Mouse (Mus musculus) liver (tissue): ENCODE results near the gene Nxpe4.
"Not testable (repeated sequence)": the region's sequence is repeated elsewhere in the genome, so short reads cannot be mapped to it uniquely, and the experiment has no call there.

ENCODE experiments used
- DNase-seq: peaks from one replicate; pipeline ENCODE4 v3.0.0-alpha.2; 2020; ENCODE audit warnings: mixed read lengths

Nxpe4 gene

GRCm38 (mm10) chr9:48161505-48162192, at the start of gene Nxpe4:
Nxpe4 (plus strand) TSS chr9:48162023.
- DNase-seq: peak; percentile 21

DNA sequence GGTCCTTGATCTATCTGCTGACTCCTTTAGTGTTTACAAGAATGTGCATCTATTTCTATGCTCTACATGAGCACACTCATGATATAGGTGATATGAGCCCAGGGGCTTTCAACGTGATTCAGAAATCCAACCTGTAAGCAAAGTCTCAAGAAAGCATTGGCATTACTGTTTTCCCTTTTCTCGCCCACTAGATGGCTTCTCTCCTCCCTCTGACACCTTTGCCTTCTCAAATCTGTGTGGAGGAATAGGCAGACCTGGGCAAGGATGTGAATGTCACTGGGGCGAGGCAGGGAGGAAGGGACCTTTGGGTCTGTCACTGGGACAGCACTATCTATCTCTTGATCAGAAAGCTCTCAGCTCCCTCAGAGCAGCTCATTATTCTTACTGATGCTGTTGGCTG, 35.0 kb upstream of the Nxpe4 start:
- DNase-seq: no peak

- DNase-seq: no peak
Measured at GRCm38 (mm10) chr9:48137507-48137906, 24.3 kb upstream of the Nxpe4 start.

DNA sequence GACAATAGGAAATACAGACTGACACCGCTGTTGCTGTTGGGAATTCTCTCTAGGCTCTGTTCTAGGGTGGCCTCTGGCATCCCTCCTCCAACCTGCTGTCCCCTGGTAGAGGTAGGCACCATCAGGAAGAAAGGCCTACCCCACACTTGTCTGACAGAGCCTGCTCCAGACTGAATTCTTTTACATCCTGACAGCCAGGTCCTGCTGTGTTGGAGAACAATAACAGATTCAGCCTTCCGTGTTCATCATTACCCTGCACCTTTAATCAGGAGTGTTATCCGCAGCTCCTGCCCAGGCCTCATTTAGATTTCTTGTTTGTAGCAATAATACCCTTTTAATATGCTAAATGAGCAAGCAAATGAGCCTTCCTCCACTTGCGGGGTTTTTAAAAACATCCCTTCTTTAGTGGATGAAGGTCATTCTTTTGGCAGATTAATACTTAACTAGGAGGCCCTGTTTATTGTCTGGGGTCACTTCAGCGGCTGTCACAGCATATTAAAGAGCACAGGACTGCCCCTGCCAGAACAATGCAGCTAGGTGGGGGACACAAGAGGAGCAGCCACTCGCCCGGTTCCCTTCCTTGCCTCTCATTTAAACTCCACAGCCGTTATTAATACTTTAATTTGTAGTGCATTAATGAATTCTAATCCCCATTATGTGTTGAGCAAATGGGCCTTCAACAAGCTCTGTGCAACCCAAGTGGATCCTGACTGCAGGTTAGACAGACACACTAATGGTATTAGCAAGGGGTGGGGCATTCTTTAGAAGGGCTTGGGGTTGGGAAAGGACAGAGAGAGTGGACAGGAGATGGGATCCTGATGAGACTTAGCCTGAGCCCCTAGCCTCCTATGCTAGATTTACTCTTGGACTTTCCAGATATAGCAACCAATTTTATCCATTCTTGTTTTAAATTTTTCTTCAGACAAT, 21.1 kb upstream of the Nxpe4 start:
- DNase-seq: no peak

GRCm38 (mm10) chr9:48142646-48143045, 19.2 kb upstream of the Nxpe4 start:
- DNase-seq: no peak

DNA sequence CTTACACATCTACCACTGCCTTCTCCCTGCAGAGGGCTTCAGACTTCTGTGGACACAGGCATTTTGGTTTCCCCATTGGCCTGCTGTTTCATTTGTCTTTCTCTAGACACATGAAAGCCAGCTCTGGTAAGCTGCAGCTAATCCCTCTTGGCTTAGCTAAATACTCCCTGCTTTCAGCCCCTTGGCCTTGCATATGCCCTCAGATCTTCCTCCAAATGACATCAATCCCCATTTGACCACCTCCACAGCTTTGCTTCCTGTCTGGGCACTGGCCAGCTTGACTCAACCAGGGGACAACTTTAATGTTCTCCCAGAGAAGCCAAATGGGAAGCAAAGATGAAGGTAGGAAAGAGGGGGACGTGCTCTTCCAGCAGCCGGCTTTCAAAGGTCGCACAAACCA, 15.1 kb upstream of the Nxpe4 start:
- no peak for DNase-seq

DNA sequence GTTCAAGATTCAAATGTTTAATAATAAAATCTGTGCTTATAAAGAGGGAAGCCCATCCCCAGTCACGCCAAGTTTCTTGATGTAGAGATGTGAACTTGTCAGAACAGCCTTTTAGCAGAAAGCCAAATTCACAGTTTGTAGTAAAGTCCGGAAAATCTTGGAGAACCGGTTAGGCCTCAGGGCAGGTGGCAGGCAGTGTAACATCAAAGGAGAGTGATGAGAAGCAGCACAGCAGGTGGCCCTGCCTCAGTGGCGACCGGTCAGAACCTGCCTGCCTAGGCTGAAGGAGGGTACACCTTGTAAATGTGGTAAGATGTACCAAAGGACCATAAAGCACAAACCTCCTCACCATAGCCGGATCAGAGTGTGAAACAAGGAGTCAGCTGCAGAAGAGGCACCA, 4.7 kb downstream of the Nxpe4 start:
- DNase-seq: not testable (repeated sequence)

DNA sequence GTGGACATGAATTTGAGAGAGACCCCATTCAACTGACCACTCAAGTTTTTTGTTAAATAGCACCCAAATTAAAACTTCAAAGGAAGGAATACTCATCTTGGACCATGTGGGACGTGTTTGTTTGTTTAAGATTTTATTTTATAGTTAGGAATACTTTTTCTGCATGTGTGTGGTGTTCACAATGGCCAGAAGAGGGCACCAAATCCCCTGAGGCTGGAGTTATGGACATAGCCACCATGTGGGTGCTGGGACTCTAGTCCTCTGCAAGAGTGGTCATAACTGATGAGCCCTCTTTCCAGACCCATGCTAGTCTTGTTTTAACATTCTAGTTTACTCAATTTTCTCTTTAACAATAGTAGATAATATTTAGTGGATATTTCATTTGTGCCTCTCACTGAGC, 14.9 kb downstream of the Nxpe4 start:
- no peak for DNase-seq

DNA sequence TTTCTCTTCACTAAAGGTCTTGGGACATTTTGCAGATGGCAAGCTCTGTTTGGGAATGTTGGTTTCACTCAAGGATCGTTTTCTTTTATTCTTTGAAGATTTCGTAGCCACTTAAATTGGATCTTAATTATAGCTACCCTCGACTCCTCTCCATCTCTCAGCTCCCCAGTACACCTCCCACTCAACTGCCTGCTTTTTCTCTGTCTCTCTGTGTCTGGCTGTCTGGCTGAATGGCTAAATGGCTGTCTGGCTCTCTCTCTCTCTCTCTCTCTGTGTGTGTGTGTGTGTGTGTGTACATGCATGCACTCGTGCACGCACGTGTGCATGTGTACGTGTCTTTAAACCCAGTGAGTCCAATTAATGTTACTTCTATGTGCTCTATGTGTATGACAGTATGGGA, 19.5 kb downstream of the Nxpe4 start:
- no peak for DNase-seq

DNA sequence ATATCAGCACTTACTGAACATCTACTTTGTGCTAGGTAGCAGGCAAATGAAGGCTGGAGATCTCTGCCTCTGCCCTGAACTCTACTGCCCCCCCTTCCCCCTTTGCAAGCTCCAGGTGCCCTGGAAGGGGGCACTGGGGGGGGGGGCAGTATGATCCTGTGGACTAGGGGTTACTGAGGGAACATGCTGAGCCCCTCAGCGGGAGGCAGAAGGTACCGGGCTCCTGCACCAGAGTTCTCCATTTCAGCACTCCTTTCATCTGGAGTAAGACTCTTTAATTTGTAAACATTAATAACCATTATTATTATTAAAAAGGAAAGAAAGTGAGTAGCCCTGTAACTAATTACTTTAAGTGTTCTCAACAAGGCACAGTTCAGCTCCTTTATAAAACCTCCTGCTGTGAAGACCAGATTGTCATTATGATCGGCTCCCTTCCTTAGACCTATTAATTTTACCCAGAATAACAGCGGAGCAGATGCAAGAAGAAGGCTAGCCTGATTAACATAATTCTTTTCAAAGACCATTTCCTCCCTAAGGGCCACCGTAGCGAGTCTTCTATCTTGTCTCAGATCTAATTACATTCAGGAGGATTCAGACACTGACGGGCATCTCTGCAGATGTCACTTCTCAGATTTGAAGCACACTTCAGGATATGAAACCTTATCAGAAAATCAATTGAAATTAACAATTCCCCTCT, 21.0 kb downstream of the Nxpe4 start:
- no peak for DNase-seq

- DNase-seq: no peak
Measured at GRCm38 (mm10) chr9:48184319-48184718, 22.5 kb downstream of the Nxpe4 start.

- no peak for DNase-seq
Measured at GRCm38 (mm10) chr9:48188854-48189253, 27.0 kb downstream of the Nxpe4 start.

DNA sequence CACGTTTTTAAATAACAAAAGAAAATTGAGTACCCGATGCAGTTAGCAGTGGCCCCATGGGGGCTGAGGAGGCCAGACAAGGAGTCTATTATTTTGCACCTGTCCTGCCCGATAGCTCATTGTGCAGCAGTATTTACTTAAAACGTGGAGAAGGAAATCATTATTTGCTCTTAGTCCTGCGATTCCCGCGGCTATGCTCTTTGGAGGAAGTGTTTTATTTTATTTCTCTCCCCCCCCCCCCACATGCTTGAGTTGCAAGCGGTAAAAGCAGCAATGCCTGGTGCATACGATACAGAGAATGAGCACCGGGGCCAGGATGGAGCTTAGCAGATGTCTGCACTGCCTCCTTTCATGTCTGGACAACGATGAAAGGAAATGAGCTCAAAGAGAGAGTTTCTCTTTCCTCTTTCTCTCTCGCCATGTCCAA, 35.6 kb downstream of the Nxpe4 start:
- DNase-seq: no peak

DNA sequence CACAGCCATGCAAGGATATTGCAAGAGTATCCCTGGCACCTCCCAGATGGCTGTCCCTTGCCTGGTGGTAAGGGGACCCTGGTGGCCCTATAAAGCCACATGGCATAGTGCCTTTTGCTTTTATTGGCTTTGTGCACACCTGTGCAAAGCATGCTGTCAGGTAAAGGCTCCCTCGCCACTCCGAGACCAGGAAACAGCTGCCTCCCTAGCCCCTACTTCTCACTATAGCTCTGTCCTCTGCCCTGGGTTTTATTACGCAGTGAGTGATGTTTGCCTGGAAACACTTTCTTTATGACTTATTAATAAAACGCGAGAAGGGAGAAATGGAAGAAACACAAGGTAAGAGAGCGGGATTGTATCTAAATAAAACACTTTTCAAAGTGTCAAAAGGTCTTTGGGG, 49.1 kb downstream of the Nxpe4 start:
- no peak for DNase-seq

- DNase-seq: no peak
Measured at GRCm38 (mm10) chr9:48211912-48212311, 50.1 kb downstream of the Nxpe4 start.

DNA sequence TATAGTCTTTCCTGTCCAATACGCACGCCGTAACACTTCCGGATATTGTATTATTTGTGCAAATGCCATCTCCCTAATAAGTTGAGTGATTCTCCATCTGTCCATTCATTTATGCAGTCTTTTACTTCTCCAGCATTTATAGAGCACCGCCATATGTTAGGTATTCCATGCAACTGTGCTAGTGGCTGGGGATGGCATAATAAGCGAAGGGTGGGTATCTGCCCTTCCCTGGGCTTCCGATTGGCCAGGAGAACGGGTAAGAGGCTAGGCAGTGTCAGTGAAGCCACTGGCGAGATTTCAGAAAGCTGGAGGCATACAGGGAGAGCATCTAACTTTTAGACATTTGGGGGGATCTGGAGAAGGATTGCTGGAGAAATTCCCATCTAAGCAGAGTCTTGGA, 52.9 kb downstream of the Nxpe4 start:
- no peak for DNase-seq

GRCm38 (mm10) chr9:48216091-48217001, 54.5 kb downstream of the Nxpe4 start:
- DNase-seq: no peak

DNA sequence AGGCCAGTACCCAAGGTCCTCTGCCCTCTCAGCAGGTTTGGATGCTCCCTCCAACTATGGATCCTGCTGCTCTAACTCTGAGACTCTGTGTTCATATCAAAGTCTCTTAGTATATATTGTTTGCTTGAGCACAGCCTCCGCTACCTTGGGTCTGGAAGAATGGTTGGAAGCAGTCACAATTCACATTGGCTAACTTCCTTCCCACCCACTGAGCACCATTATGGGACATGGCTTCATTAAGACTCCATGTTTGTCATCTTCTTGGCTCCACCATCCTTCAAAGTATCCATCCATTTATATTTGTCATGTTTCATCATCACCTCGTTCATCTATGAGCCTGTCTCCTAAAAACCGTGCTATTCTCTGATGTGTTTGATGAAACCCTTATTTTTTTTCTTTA, 68.9 kb downstream of the Nxpe4 start:
- no peak for DNase-seq

GRCm38 (mm10) chr9:48236455-48236854, 74.6 kb downstream of the Nxpe4 start:
- no peak for DNase-seq

GRCm38 (mm10) chr9:48238153-48238755, 76.4 kb downstream of the Nxpe4 start:
- peak; percentile 59 for DNase-seq

DNA sequence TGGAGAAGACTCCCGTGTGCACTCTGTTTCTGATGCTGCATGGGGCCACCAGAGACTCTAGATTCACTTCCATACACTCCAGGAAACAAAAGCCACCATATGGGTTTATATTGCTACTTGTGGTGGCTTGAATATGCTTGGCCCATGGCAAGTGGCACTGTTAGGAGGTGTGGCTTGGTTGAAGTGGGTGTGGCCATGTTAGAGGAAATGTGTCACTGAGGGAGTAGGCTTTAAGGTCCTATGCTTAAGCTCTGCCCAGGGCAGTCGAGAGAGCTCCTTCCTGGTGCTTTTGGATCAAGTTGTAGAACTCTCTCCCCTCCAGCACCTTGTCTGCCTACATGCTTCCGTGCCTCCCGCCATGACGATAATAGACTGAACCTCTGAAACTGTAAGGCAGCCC, 77.6 kb downstream of the Nxpe4 start:
- no peak for DNase-seq

DNA sequence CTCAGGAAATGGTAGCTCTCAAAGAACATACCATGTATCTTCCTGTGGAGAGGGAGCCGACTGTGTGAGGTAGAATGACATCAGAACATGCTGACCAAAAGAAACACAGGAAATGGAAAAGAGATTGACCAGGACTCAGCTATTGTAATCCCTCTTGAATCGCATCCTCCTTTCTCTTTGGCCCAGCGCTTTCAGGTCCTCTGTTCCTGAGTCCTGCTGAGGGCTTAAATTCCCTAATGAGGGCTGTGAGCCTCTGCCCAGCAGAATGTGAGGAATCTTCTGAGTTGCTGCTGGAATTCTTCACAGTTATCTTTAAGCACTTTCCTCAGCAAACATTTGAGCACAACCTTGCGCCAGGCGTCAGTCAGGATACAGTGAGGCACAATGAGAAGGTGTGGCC, 78.6 kb downstream of the Nxpe4 start:
- DNase-seq: no peak
